Mouse (Mus musculus) midbrain, embryonic 14.5 days (tissue): ENCODE measurements at regions not wholly inside any gene's neighbourhood (a gene's known extent, or its start where the extent isn't known, plus 50 kb on each side); places are given as distances from the start of the nearest gene placed in this dataset.
A peak's percentile ranks its signal among the peaks of the same experiment; 100 is the strongest.

Source experiments
- ATAC-seq: fragments of 200-750 bp; cut with Nextera tagmentation; 2 replicates; pipeline ENCODE4 v1.8.0; 2017; ENCODE audit warnings: moderate number of reproducible peaks, moderate library complexity; ENCODE audit not compliant: low FRiP score, low TSS enrichment
- DNase-seq: peaks from one replicate; pipeline ENCODE4 v3.0.0-alpha.2; 2015
- H3K27ac ChIP-seq: fragments of 300-500 bp; sonication (generic); replicated peaks from 2 replicates; pipeline ENCODE4 v1.5.1; 2014; ENCODE audit warnings: mild to moderate bottlenecking, low read depth, low read length, moderate library complexity
- H3K27me3 ChIP-seq: fragments of 300-500 bp; sonication (generic); 2 replicates; pipeline ENCODE4 v1.6.1; 2014; ENCODE audit warnings: low read length, control low read depth, mixed read lengths; ENCODE audit not compliant: control insufficient read depth, insufficient read depth
- H3K36me3 ChIP-seq: fragments of 300-500 bp; sonication (generic); 2 replicates; pipeline ENCODE4 v1.6.1; 2014; ENCODE audit warnings: low read length, control low read depth; ENCODE audit not compliant: control insufficient read depth, insufficient read depth
- H3K4me1 ChIP-seq: fragments of 300-500 bp; sonication (generic); 2 replicates; pipeline ENCODE4 v1.6.1; 2014; ENCODE audit warnings: mild to moderate bottlenecking, antibody characterized with exemption, low read length, control low read depth; ENCODE audit not compliant: control insufficient read depth, insufficient read depth
- H3K4me2 ChIP-seq: fragments of 300-500 bp; sonication (generic); 2 replicates; pipeline ENCODE4 v1.6.1; 2014; ENCODE audit warnings: mild to moderate bottlenecking, low read length, moderate library complexity
- H3K4me3 ChIP-seq: fragments of 300-500 bp; sonication (generic); replicated peaks from 2 replicates; pipeline ENCODE4 v1.5.1; 2014; ENCODE audit warnings: low read depth, low read length
- H3K9ac ChIP-seq: fragments of 300-500 bp; sonication (generic); replicated peaks from 2 replicates; pipeline ENCODE4 v1.6.1; 2014; ENCODE audit warnings: mild to moderate bottlenecking, low read length, moderate library complexity
- H3K9me3 ChIP-seq: fragments of 300-500 bp; sonication (generic); 2 replicates; pipeline ENCODE4 v1.6.1; 2016; ENCODE audit warnings: low read length, control low read depth, mixed read lengths; ENCODE audit not compliant: control insufficient read depth
- WGBS: fragments of 180-500 bp; shearing (Covaris S2); extraction: QIAGEN DNeasy Blood & Tissue Kit; methylation state at CpG from one replicate; pipeline ENCODE4 v1.1.7; 2014; 5-methylcytosine and 5-hydroxymethylcytosine counted together

DNA sequence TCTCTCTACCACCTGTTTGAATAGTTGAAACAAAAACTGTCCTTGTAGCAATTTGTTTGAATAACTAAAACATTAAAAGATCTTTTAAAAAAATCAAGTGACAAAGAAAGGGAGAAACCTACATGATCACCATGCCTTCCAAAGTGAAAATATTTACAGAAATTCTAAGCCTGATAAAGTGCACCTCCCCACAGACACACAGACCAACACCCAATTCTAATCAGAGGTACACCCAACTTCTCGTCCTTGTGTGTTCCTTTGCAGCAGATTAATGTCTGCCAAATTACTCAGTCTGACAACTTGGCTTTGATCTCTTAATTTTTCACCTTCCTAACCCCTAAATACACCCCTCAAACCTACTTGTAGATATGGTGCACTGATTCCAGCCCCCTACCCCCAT, 719.1 kb downstream of the Epm2a start:
- WGBS, result 71% methylated on average over 1 of the region's 1 CpGs

DNA sequence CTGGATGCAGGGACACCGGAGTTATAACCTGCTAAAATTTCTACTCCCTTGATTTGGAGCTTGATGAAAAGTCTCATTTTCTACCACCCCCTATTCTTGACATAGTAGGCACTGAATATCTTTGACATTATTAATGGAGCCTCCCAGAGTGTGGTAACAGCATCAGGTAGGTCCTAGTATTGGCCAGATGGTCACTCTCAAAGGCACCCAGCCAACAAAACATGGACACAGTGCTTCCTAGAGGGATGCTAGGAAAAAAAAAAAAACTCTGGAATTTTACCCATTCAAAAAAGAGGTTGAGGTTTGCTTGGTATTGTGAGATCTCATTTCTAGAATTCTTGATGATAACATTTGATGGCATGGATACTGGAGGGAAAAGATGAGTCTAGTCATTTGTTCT, 740.8 kb downstream of the Epm2a start:
- H3K27me3 ChIP-seq, result no peaks in the 10 kb centered on the region

More for the DNA sequence above, 719.1 kb downstream of the Epm2a start:
- H3K9ac ChIP-seq, result no peak overlapping the region
- H3K4me2 ChIP-seq, result no peak overlapping the region
- no peaks in the 10 kb centered on the region for H3K36me3 ChIP-seq
- DNase-seq (no peak), ATAC-seq (no peak)
- H3K27ac ChIP-seq, result no peak overlapping the region
- H3K9me3 ChIP-seq, result no peaks in the 10 kb centered on the region
- H3K27me3 ChIP-seq, result no peaks in the 10 kb centered on the region
- no peak overlapping the region for H3K4me3 ChIP-seq
- H3K4me1 ChIP-seq, result no peaks in the 10 kb centered on the region

DNA sequence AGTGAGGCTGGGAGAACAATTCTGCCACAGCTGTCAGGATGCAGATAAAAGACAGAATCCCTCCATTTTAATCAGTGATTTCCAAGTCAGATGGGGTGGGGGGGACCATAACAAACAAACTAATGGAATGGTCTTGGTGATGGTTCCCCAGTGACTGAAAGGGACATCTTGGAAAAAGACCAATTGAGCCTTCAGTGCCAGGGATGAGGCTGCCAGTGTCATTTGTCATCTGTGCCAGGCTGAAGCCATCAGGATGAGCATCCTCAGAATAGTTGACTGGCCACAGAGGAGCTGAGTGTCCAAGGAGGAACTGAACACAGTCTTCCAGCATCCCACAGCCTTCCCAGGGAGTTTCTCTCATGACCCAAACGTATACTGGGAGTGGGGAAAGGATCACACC, 749.3 kb downstream of the Epm2a start:
- no peak overlapping the region for H3K27ac ChIP-seq
- ATAC-seq (no peak), DNase-seq (no peak)
- WGBS, result 57% methylated on average over 1 of the region's 1 CpGs
- no peak overlapping the region for H3K9ac ChIP-seq
- H3K4me3 ChIP-seq, result no peak overlapping the region
- no peaks in the 10 kb centered on the region for H3K9me3 ChIP-seq
- H3K4me1 ChIP-seq, result no peaks in the 10 kb centered on the region
- no peaks in the 10 kb centered on the region for H3K27me3 ChIP-seq
- no peak overlapping the region for H3K4me2 ChIP-seq
- no peaks in the 10 kb centered on the region for H3K36me3 ChIP-seq

More for the DNA sequence above, 740.8 kb downstream of the Epm2a start:
- no peak for ATAC-seq
- H3K4me2 ChIP-seq, result no peak overlapping the region
- no peak for DNase-seq
- no peaks in the 10 kb centered on the region for H3K9me3 ChIP-seq
- H3K4me1 ChIP-seq, result no peaks in the 10 kb centered on the region
- H3K36me3 ChIP-seq, result no peaks in the 10 kb centered on the region
- no peak overlapping the region for H3K9ac ChIP-seq
- no peak overlapping the region for H3K4me3 ChIP-seq
- no peak overlapping the region for H3K27ac ChIP-seq
- 97% methylated on average over 1 of the region's 1 CpGs for WGBS

DNA sequence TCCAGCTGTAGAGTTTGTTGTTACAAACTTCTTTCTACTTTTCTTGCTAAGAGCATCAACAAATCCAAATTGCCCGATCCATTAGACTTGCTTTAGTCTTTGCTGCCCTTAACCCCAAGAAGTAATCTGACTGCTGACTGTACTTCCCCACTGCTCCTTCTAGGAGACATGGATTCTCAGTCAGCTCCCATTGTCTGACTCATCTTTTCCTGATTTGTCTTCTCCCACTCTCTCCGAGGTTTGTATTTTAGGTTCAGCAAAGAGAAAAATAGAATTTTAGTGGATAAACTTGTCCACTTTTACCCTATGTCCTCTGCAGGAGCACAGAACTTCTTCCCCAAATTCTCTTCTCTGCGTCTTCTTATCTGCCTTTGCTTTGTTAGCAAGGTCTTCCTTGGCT, 753.5 kb downstream of the Epm2a start:
- ATAC-seq (no peak), DNase-seq (no peak)
- Histone ChIP-seq H3K36me3 (no peaks in the 10 kb centered on the region), H3K9ac (no peak overlapping the region), H3K4me3 (no peak overlapping the region), H3K9me3 (no peaks in the 10 kb centered on the region), H3K27me3 (no peaks in the 10 kb centered on the region), H3K27ac (no peak overlapping the region), H3K4me1 (no peaks in the 10 kb centered on the region), H3K4me2 (no peak overlapping the region)
- WGBS, result 88% methylated on average over 3 of the region's 3 CpGs

DNA sequence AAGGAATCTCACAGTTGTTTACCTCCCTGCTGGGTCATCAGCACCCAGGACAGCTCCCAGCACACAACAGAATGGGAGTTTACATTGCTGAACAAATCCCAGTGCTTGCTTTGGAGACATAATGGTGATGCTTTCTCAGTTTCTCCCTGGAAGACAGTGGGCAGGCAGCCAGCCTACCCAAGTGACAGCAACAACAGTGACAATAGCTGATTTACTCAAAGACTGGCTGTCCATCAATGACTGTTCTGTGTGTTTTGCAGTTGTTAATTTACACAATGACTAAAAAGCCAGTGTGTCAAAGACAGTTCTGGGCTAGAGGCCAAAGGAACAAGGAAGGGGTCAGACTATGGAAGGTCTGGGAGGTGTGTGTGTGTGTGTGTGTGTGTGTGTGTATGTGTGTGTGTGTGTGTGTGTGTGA, 762.2 kb downstream of the Utrn start:
- Histone ChIP-seq H3K27ac (no peak overlapping the region), H3K4me2 (no peak overlapping the region), H3K9me3 (no peaks in the 10 kb centered on the region), H3K9ac (no peak overlapping the region), H3K4me1 (no peaks in the 10 kb centered on the region), H3K36me3 (no peaks in the 10 kb centered on the region), H3K4me3 (no peak overlapping the region), H3K27me3 (no peaks in the 10 kb centered on the region)
- peak; percentile 72 for DNase-seq
- peak; percentile 66 for ATAC-seq

DNA sequence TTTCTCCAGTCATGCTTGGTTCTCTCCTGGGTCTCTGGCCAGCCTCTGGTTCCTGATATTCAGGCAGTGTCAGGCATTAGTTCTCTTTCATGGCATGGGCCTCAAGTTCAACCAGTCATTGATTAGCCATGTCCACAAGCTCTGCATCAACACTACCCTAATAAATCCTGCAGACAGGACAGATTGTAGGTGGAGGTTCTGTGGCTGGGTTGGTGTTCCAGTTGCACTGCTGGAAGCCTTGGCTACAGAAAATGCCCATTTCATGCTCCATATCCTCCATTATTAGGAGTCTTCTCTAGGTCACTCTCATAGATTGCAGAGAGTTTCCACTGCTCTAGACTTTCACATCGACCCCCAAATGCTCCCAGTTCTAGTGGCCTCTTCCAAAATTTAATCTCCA, 757.4 kb downstream of the Utrn start:
- 83% methylated on average over 1 of the region's 1 CpGs for WGBS
- no peaks in the 10 kb centered on the region for H3K9me3 ChIP-seq
- H3K27ac ChIP-seq, result no peak overlapping the region
- no peak overlapping the region for H3K4me3 ChIP-seq
- no peak overlapping the region for H3K9ac ChIP-seq
- no peaks in the 10 kb centered on the region for H3K27me3 ChIP-seq
- ATAC-seq (no peak), DNase-seq (no peak)
- H3K4me2 ChIP-seq, result no peak overlapping the region
- no peaks in the 10 kb centered on the region for H3K36me3 ChIP-seq
- no peaks in the 10 kb centered on the region for H3K4me1 ChIP-seq

DNA sequence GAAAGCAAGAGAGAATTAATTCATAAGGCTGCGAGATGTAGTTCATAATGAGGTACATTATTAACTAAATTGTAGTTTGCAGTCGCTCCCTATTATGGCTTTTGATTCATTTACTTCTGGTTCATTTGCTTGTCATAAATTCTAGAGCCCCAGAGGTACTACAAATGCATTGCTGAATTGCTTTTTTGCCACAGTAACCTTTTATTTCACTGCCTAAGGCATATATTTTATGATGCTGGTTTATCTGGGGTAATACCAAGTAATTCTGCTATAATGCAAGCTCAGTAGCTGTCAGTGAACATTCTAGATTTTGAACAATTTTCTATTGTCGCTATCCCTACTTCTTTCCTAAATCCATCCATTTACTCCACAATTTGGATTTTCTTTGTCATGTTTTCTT, 753.4 kb downstream of the Utrn start:
- no peak for ATAC-seq
- H3K27ac ChIP-seq, result no peak overlapping the region

DNA sequence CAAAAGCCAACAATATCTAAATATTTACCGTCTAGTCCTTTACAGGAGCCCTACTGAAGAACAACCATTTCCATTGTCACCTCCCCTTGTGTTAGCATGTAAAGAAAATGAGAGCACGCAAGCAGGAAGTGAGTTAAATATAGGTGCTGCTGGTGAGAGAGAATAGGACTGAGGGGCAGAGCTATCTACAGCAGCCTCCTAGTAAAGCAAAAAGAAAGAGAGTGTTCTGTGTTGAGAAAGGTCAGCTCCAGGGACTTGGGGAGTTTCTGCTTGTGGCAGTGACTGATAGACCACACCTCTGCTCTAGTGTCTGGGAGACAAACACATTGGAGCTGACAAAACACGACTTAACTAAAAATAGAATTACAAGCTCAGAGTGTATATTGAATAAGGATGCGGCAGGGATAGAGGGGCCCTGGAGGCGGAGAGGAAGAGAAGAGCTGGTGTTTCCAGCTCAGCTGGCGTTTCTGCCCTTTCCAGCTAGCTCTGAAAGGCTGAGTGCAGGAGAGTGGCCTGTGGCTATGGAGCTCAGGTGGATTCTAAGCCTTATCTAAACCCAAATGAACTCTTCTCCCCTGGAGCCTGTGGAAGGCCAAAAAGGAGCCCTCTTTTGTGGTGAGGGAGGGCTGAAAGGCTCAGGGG, 752.4 kb downstream of the Utrn start:
- Histone ChIP-seq H3K27me3 (no peaks in the 10 kb centered on the region), H3K4me2 (no peak overlapping the region), H3K27ac (0 out of 2 replicates have a peak overlapping the region, but pooled peaks have one; percentile 21), H3K9me3 (no peaks in the 10 kb centered on the region), H3K4me3 (no peak overlapping the region), H3K36me3 (no peaks in the 10 kb centered on the region), H3K4me1 (no peaks in the 10 kb centered on the region), H3K9ac (no peak overlapping the region)
- ATAC-seq (no peak), DNase-seq (peak; percentile 14)
- WGBS, result 55% methylated on average over 6 of the region's 6 CpGs

More for the DNA sequence above, 753.4 kb downstream of the Utrn start:
- 87% methylated on average over 3 of the region's 3 CpGs for WGBS
- DNase-seq, result no peak
- H3K4me2 ChIP-seq, result no peak overlapping the region
- H3K9ac ChIP-seq, result no peak overlapping the region
- H3K36me3 ChIP-seq, result no peaks in the 10 kb centered on the region
- H3K4me3 ChIP-seq, result no peak overlapping the region
- H3K9me3 ChIP-seq, result no peaks in the 10 kb centered on the region
- no peaks in the 10 kb centered on the region for H3K4me1 ChIP-seq
- no peaks in the 10 kb centered on the region for H3K27me3 ChIP-seq

DNA sequence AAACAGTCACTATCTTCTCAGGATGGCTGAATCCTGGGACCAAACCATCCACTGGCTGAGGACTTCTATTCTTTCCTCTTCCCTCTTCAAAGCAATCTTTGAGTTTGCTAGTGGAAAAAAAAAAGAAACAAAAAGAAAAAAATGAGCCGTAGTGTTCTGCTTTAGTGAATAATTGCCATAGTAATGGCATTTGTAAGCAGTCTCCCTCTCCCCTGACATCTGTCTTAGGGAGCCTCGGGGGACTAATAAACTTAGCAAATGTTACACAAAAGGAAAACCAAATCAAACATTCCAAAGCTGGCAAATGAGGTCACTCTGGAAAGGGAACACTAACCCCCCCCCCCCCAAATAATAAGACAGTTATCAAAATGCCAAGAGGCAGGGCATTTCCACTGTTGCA, 744.9 kb downstream of the Utrn start:
- H3K4me3 ChIP-seq, result no peak overlapping the region
- no peak for DNase-seq
- H3K36me3 ChIP-seq, result no peaks in the 10 kb centered on the region
- no peak overlapping the region for H3K27ac ChIP-seq
- WGBS, result 47% methylated on average over 2 of the region's 2 CpGs
- no peaks in the 10 kb centered on the region for H3K27me3 ChIP-seq
- H3K9ac ChIP-seq, result no peak overlapping the region
- H3K9me3 ChIP-seq, result no peaks in the 10 kb centered on the region
- ATAC-seq, result no peak
- H3K4me1 ChIP-seq, result no peaks in the 10 kb centered on the region
- no peak overlapping the region for H3K4me2 ChIP-seq
